Mouse (Mus musculus): ENCODE measurements around the gene Hist1h1d.
"Not testable (repeated sequence)": the region's sequence is repeated elsewhere in the genome, so short reads cannot be mapped to it uniquely, and the experiment has no call there.

Gene Hist1h1d

GRCm38 (mm10) chr13:23591886-23592285 lies 38.8 kb downstream of the Hist1h1d start:
- not testable (repeated sequence) for DNase-seq (ENCODE audit: inconsistent ontology term)

DNA sequence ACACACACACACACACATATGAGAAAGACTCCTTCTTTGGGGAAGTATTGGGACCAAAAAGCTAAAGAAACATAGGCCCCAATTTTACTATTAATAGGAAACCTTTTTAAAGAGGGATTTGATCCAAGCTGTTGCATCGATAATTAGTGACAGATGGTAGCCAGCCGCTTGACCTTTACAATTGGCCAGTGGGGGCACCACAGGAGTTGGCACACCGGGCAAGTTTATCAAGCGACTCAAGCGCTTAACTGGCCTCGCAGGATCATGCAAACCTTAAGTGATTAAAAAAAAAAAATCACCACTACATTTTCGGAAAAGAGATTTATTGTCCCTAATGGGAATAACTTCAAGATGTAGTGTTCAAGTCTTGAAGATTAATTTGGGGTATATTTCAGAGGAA lies 39.6 kb downstream of the Hist1h1d start:
- DNase-seq (ENCODE audit: inconsistent ontology term): no peak

GRCm38 (mm10) chr13:23593051-23593770 lies 40.1 kb downstream of the Hist1h1d start:
- DNase-seq (ENCODE audit: inconsistent ontology term): no peak

DNA sequence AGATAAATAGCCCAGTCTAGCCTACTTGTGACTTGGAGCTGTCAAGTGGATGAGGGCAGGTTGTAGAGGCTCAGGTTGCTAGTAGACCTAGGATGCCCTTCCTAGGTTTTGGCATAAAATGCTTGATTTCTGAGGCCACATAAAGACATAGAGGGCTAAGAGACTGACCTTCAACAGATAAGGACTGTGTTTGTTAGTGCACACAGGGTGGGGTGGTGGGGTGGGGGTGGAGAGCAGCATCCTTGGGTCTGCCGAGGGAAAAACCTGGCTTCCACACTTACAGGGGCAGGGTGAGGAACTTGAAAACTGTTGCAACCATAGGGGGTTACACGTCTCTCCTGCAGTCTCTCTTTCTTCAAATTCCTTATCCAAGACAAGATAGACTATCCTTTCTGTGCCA lies 42.1 kb downstream of the Hist1h1d start:
- DNase-seq (ENCODE audit: inconsistent ontology term): no peak

DNA sequence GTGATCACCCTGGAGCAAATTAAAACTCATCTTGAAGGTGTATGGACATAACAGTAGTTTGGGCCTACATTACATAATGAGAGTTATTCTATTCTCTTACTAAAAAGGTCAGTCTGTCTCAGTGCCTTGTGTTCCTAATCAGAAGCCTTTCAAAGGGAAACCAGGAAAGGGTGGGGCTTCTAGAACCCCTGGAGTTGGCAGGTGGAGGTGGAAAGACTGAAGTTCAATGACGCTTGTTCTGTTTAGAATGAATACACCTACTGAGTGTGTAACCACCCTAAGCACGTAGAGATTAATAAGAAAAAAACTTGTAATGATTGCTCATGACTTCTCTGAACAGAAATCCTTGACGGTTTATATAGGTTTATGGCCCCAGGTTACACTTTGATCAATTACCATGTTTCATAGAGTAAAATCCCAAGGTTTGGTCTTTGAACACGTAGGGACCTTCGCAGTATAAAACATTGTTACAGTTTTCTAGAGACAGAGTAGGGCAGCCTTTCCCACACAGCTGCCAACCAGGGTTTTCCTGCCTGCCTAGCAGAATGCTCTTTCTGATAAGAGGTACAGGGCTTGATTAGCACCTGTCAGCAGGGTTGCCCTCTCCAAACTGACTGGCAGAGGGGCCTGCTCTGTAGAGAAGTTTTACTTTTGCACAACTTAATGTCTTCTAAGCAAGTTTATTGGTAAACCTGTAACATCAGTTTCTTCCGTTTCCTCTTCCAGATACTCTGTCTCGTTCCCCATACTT lies 42.7 kb downstream of the Hist1h1d start:
- DNase-seq (ENCODE audit: inconsistent ontology term): no peak

DNA sequence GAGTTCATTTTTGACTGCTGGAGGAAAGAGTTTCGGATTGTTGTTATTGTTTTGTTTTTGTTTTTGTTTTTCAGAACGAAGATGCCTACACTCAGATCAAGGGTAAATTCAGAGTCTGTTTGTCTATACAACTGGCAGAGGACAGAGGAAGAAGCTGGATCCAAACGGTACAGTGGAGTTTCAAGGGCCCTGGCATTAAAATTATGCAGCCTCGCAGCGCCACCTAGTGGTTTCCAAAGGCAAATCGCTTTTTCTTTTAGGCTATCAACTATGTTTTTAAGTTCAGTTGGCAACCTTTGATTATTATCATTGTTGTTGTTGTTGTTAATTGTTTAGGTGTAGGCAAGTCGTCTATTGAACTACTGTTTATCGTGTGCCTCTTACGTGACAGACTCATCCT lies 44.9 kb downstream of the Hist1h1d start:
- peak; percentile 46 for DNase-seq (ENCODE audit: inconsistent ontology term)

GRCm38 (mm10) chr13:23603182-23603699 lies 50.2 kb downstream of the Hist1h1d start:
- DNase-seq (ENCODE audit: inconsistent ontology term): no peak

DNA sequence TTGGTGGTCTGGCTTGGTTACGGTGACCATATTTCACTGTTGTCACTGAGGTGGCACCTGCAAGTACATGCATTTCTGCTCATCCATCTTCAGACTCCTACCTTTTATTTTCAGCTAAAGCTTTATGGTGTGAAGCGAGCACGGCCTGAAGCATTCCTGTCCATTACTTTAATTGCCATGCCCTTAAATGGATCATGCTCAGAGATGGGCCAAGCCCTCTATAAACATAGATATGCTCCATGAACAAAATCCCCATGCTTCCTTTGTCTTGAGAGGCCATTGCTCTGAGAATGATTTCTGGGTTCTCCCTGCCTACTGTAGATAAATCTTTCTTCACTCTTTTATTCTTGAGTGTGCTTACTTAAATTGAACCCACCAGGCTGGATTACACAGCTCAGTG lies 51.4 kb downstream of the Hist1h1d start:
- DNase-seq (ENCODE audit: inconsistent ontology term): no peak

GRCm38 (mm10) chr13:23605052-23605451 lies 52.0 kb downstream of the Hist1h1d start:
- no peak for DNase-seq (ENCODE audit: inconsistent ontology term)

GRCm38 (mm10) chr13:23609209-23609608 lies 56.1 kb downstream of the Hist1h1d start:
- DNase-seq (ENCODE audit: inconsistent ontology term): no peak

- no peak for DNase-seq (ENCODE audit: inconsistent ontology term)
Observed at GRCm38 (mm10) chr13:23609844-23610243, 56.8 kb downstream of the Hist1h1d start.

Data from Muller cell, postnatal 12 days (primary cell).